Mouse (Mus musculus): ENCODE measurements around the gene Ttc39b. TPM values are rescaled to one million over a fixed set of nuclear protein-coding genes. Genes with fewer than 3 reads are reported as not detected.

Gene Ttc39b
- polyA plus RNA-seq, 1 experiment = 4.1 TPM

DNA sequence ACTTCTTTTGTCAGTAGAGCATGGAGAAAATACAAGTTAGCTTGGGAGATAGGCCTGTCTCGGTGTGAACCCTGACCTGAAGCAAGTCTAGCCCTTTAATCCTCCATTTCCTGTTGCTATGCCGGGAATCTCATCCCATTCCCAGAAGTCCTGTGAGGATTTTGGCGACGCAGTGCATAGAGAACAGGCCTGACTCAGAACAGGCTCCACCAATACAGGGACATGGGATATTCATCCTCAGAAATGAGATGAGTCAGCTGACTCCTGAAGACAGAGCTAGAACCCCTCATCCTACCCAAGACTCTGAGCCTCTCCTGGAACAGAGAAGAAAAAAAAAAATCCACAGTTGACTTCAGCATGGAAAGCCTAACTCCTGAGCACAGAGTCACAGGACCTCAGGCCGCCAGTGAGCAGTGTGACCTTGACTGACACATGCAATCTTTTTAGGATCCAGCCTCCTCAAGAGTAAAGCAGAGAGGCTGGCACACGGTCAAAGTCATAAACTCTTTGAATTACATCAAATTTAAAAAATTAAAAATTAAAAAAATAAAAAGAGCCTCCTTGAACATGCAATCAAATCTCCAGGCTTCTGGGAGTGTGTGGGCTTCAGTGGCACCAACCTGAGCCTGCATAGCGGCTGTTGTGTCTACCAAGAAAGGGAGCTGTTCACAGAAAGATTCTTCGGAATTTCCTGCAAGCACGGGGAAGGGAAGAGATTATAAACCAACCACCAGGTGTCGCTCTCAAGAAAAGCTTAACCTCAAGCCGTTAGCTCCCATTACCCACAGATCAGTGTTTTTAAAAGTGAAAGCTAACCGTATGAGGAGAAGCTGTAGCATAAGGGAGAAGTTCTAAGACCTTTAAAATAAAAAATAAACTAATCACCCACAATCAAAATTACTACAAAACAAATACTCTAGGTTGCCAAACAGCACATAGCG is 20.9 kb downstream of the Ttc39b start:
- Histone ChIP-seq H3K27ac (ENCODE audit: insufficient read depth, low read length) (no peak overlapping the region), H3K27me3 (ENCODE audit: control insufficient read depth, insufficient read depth, low read length) (no peaks in the 10 kb centered on the region), H3K4me1 (ENCODE audit: control insufficient read depth, insufficient read depth, insufficient read length) (peaks cover 1% of the 10 kb centered on the region; the same call in 1 of the 2 replicates), H3K36me3 (ENCODE audit: control insufficient read depth, insufficient read depth, low read length) (no peaks in the 10 kb centered on the region), H3K4me3 (ENCODE audit: extremely low read depth, insufficient read depth, insufficient read length) (peak overlapping the region; percentile 9; the same call in 1 of the 2 replicates)
- DNase-seq (ENCODE audit: low read depth in 1 of 2, low spot score in 2 of 2) = peak; percentile 59 to 62
- TF ChIP-seq POLR2A (IDR thresholded peaks at IDR 0.05; ENCODE audit: low read depth, low read length) (no peak), CTCF (IDR thresholded peaks at IDR 0.05; ENCODE audit: extremely low read depth, insufficient read depth, insufficient read length, insufficient replicate concordance) (peak; percentile 32; the same call in 1 of the 2 replicates)
- 43% methylated on average over 13 of the region's 13 CpGs for WGBS

DNA sequence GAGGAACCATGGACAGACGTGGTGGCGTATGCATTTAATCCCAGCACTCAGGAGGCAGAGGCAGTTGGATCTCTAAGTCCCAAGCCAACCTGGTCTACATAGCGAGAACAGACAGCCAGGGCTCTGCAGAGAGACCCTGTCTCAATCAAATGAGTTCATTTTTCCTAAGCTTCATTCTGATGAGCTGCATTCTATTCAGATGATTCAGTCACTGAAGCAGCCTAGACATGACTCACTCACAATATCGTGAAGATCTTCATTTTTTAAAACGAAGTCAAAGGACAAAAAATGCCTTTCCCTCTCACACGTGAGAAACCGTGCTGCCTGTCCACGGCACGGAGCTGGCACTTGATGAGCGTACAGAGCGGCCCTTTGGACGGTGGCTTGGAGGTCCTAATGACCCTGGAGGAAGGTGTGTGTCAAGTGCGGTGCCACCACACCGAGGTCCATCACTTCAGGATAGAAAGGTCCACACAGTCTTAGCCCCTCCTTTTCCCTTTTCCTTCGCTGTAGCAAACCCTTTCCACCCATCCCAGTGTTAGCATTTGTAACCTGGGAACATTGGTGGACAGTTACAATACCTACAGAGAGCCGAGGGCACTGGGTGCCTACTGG is 21.8 kb downstream of the Ttc39b start:
- H3K27ac ChIP-seq (ENCODE audit: insufficient read depth, low read length) = no peak overlapping the region
- H3K27me3 ChIP-seq (ENCODE audit: control insufficient read depth, insufficient read depth, low read length) = no peaks in the 10 kb centered on the region
- no peak overlapping the region for H3K4me3 ChIP-seq (ENCODE audit: extremely low read depth, insufficient read depth, insufficient read length)
- no peaks in the 10 kb centered on the region for H3K36me3 ChIP-seq (ENCODE audit: control insufficient read depth, insufficient read depth, low read length)
- no peak for TF ChIP-seq CTCF (IDR thresholded peaks at IDR 0.05; ENCODE audit: extremely low read depth, insufficient read depth, insufficient read length, insufficient replicate concordance)
- TF ChIP-seq POLR2A (IDR thresholded peaks at IDR 0.05; ENCODE audit: low read depth, low read length) = no peak
- H3K4me1 ChIP-seq (ENCODE audit: control insufficient read depth, insufficient read depth, insufficient read length) = no peaks in the 10 kb centered on the region
- WGBS = 91% methylated on average over 16 of the region's 16 CpGs
- DNase-seq (ENCODE audit: low read depth in 1 of 2, low spot score in 2 of 2) = no peak

DNA sequence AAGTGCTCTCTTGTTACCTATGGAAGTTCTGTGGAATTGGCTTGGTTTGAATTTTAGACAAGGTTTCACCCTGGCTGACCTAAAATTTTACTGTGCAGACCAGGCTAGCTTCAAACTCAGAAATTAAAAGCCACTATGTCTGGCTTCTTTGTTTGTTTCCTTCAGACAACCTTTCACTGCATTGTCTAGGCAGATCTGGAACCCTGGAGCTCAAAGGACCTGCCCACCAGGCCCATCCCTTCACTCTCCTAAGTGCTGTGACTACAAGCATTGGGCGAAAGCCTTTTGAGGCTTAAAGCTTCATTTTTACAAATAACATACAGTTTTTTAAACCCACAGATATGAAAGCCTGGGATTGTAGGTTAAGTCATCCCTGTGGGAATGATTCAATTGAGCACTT is 22.3 kb downstream of the Ttc39b start:
- TF ChIP-seq CTCF (IDR thresholded peaks at IDR 0.05; ENCODE audit: extremely low read depth, insufficient read depth, insufficient read length, insufficient replicate concordance) (no peak), POLR2A (IDR thresholded peaks at IDR 0.05; ENCODE audit: low read depth, low read length) (no peak)
- no peak for DNase-seq (ENCODE audit: low read depth in 1 of 2, low spot score in 2 of 2)
- no peaks in the 10 kb centered on the region for H3K27me3 ChIP-seq (ENCODE audit: control insufficient read depth, insufficient read depth, low read length)

DNA sequence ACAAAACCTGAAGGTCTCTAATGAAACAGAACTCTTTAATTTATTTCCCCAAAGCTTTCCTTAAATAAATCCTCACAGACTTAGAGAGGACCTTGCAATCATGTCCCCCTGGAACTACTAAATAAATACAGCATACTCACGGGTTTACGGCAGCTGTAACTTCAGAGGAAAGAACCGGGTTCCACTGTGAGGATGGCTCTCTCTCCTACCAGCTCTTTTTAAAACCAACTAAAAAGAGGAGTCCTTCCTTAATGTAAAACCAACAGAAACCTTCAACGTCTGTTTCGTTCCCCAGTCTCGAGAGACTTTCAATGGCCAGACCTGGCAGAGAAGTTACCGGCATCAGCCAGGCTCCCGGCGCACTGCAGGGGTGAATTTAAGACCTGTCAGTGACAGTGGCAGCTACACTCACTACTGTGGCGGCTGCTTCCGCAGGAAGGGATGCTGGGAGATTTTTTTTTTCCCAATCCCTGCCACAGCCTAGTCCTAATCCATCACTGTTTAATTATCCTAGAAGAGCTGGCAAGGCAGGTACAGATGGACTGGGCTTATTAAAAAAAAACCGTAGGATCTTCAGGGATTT is 39.2 kb downstream of the Ttc39b start:
- no peak overlapping the region for H3K4me3 ChIP-seq (ENCODE audit: extremely low read depth, insufficient read depth, insufficient read length)
- H3K27me3 ChIP-seq (ENCODE audit: control insufficient read depth, insufficient read depth, low read length) = peaks cover 3% of the 10 kb centered on the region; the same call in 1 of the 2 replicates
- no peak for TF ChIP-seq CTCF (IDR thresholded peaks at IDR 0.05; ENCODE audit: extremely low read depth, insufficient read depth, insufficient read length, insufficient replicate concordance)
- TF ChIP-seq POLR2A (IDR thresholded peaks at IDR 0.05; ENCODE audit: low read depth, low read length) = no peak
- DNase-seq (ENCODE audit: low read depth in 1 of 2, low spot score in 2 of 2) = no peak
- WGBS = 9% methylated on average over 12 of the region's 12 CpGs
- H3K27ac ChIP-seq (ENCODE audit: insufficient read depth, low read length) = no peak overlapping the region
- H3K36me3 ChIP-seq (ENCODE audit: control insufficient read depth, insufficient read depth, low read length) = no peaks in the 10 kb centered on the region
- peaks cover 2% of the 10 kb centered on the region for H3K4me1 ChIP-seq (ENCODE audit: control insufficient read depth, insufficient read depth, insufficient read length)

More for the DNA sequence above, 22.3 kb downstream of the Ttc39b start:
- Histone ChIP-seq H3K4me1 (ENCODE audit: control insufficient read depth, insufficient read depth, insufficient read length) (no peaks in the 10 kb centered on the region), H3K27ac (ENCODE audit: insufficient read depth, low read length) (no peak overlapping the region), H3K36me3 (ENCODE audit: control insufficient read depth, insufficient read depth, low read length) (no peaks in the 10 kb centered on the region), H3K4me3 (ENCODE audit: extremely low read depth, insufficient read depth, insufficient read length) (no peak overlapping the region)
- 92% methylated on average over 1 of the region's 1 CpGs for WGBS

DNA sequence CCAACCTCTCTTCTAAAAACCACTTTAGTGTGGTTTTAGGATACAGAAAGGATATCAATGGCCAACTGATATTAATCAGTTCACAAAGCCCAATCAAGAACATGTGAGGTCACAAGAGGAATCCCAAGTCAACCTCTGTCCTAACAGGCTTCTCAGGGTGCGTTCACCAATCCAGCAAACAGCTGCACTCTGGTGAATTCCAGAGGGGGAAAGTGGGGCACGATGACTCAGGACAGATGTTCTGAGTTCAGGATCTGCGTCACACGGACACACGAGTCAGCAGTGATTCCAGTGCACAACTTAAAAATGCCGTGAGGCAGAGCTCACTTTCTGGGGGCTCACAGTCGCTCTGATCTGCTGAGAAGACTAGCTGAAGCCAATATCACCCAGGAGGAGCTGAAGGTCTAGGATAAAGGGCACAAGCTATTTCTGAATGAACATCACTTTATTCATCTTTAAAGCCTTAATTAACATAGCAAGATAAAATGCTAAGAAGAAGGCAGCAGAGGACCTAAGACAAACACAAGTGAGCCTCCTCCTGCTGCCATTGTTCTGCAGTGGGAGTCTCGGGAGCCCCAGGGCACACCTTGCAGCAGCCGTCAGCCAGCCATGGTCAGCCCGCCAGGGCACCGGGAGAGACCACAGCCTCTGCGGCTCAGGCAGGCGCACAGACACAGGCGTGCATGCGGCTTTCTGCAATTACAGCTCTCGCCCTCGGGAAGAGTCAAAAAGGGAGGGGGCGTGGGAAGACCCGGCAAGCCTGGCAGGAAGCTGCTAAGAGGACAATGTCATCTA is 39.9 kb downstream of the Ttc39b start:
- 30% methylated on average over 19 of the region's 19 CpGs for WGBS
- TF ChIP-seq POLR2A (IDR thresholded peaks at IDR 0.05; ENCODE audit: low read depth, low read length) (no peak), CTCF (IDR thresholded peaks at IDR 0.05; ENCODE audit: extremely low read depth, insufficient read depth, insufficient read length, insufficient replicate concordance) (no peak)
- no peak overlapping the region for H3K27ac ChIP-seq (ENCODE audit: insufficient read depth, low read length)
- H3K36me3 ChIP-seq (ENCODE audit: control insufficient read depth, insufficient read depth, low read length) = no peaks in the 10 kb centered on the region
- H3K27me3 ChIP-seq (ENCODE audit: control insufficient read depth, insufficient read depth, low read length) = peaks cover 3% of the 10 kb centered on the region; the same call in 1 of the 2 replicates
- H3K4me3 ChIP-seq (ENCODE audit: extremely low read depth, insufficient read depth, insufficient read length) = no peak overlapping the region
- no peak for DNase-seq (ENCODE audit: low read depth in 1 of 2, low spot score in 2 of 2)
- peaks cover 2% of the 10 kb centered on the region for H3K4me1 ChIP-seq (ENCODE audit: control insufficient read depth, insufficient read depth, insufficient read length)

DNA sequence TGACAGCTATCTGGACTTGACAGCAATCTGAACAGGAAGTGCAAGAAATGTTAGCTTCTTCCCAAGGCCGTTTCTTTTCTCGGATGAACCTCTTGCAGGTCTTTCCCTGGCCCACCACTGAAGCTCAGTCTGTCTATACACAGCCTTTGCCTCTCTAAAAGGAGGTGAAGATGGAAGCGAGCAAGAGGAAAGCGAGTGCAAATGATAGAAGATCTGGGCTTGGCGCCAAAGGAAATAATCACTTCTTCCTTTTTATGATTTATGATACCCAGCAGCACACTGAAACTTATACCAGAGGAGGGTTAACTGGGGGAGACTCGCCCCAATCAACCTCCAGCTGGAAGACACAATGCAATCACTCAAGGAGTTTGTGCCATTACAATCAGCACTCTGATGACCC is 41.6 kb downstream of the Ttc39b start:
- TF ChIP-seq POLR2A (IDR thresholded peaks at IDR 0.05; ENCODE audit: low read depth, low read length) (no peak), CTCF (IDR thresholded peaks at IDR 0.05; ENCODE audit: extremely low read depth, insufficient read depth, insufficient read length, insufficient replicate concordance) (no peak)
- Histone ChIP-seq H3K27ac (ENCODE audit: insufficient read depth, low read length) (no peak overlapping the region), H3K36me3 (ENCODE audit: control insufficient read depth, insufficient read depth, low read length) (no peaks in the 10 kb centered on the region), H3K4me1 (ENCODE audit: control insufficient read depth, insufficient read depth, insufficient read length) (peaks cover 2% of the 10 kb centered on the region), H3K27me3 (ENCODE audit: control insufficient read depth, insufficient read depth, low read length) (peaks cover 3% of the 10 kb centered on the region; the same call in 1 of the 2 replicates), H3K4me3 (ENCODE audit: extremely low read depth, insufficient read depth, insufficient read length) (no peak overlapping the region)
- no peak for DNase-seq (ENCODE audit: low read depth in 1 of 2, low spot score in 2 of 2)
- 5% methylated on average over 6 of the region's 6 CpGs for WGBS

Measured in spleen, adult 2 months (tissue).